Mouse (Mus musculus): ENCODE results near the gene Sept9.
"Not testable (repeated sequence)": the region's sequence is repeated elsewhere in the genome, so short reads cannot be mapped to it uniquely, and the experiment has no call there.

Sept9 gene

DNA sequence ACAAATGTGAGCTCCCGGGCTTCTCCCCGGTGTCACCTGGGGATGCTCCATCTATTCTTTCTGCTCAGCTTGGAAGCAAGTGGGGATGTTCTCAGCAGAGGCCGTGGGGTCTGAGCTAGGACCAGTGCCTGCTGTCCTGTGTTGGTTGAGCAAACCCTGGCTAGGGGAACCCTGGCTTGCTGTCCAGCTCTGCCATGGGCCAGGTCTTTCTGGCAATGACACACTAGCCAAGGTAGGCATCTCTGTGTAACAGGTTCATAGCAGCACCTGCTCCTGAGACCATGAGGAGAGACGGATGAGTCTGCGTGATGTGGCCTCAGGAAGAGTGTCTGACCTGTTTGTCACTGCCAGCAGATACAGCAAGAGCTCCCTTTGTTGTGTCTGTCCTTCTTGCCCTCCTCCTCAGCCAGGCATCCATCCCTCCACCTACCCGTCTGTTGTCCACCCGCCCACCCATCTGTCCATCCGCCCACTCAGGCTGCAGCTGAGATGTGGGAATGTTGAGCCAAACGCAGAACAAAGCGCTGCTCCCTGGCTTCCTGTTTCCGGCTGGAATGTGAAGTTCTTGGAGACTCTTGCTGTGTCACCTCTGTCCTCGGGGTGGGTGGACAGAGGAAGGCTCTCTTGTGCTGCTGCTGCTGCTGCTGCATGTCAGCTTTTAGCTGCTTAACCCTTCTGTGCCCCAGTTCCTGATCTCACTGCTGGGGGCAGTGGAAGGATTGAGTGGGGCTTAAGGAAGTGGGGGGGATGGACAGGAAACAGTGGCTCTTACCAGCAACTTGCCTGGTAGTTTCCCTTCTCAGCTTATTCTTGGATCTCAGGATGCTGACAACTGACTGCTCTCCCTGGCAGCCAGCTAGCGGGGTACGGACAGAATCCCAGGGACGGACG is 117.2 kb downstream of the Sept9 start:
- DNase-seq = peak; percentile 28

DNA sequence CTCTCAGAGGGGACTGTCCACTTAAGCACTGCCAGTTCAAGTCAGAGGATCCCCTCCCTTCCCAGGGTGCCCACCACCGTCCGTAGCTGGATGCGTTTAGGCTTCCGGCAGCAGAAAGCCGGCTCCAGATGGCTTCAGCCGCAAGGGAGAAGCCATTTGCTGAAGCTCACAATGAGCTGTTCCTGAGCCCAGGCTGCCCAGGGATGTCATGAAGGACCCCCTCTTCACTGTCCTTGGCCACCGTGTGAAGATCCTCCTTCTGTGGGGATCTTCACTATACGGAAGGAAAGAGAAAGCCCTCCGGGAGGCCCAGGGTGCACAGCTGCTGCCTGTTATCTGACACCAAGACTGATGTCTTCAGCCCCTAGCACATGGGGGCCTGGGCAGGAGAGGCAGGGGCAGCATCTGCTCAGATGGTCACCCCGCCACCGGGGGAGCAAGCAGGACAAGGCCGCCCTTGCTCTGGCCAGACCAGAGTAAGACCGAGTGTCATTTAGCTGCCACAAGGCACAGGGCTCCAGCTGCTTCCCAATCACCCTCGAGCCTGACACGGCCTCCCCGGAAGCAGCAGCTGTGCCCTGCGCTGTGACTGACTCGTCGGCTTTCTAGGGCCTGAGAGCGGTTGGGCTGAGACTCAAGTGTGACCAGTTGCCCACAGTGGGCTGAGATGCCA is 118.1 kb downstream of the Sept9 start:
- DNase-seq = no peak

DNA sequence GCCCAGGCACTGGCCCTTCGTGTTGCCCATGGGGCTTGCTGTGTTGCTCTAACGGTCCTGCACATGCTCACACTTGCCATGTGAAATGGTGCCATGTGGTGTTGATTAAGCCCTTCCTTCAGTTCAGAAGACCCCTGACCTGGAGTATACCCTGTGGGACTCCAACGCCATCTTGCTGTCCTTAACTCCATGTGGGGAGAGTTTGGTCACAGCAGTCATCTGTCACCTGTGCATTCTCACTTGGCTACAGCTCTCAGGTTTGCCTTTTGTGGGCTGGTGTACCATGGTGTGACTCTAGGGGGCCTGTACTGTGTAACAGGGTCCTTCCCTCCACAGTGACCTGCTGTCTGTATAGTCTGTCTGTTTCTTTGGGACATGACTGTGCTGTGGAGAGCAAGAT is 118.7 kb downstream of the Sept9 start:
- DNase-seq = no peak

DNA sequence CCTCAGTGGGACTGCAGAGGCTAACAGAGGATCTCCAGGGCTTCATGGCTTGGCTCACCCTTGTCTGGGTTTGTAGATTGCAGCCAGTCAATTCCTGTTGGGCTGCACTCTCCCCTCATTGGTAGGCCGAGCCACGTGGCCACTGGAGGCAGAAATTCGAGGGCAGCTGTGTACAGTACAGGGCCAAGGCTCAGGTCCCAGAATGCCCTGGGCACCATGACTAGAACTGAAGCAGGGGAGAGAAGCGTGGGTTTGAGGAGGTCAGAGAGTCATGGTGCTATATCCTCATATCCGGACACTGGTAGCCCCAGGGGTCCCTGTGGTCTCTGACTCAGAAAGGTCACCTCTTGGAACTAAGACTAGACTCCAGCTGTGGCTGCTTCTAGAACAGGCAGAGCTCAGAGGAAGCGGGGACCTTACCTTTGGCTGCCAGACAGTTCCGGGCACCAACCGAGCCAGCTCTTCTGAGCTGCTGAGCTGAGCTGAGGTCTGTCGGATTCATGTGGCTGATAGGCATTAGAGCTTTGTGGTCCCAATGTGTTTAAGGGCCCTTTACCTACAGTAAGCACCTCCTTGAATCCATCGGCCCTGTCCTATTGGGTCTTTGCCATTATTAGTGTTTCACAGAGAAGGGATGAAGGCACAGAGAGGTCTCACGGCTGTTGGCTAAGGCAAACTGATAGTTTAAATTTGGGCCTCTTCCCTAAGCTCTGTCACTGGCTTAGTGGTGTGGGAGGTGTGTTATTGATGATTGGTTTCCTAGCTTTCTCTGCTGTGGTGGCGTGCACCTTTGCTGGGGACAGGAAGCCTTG is 119.5 kb downstream of the Sept9 start:
- no peak for DNase-seq

DNA sequence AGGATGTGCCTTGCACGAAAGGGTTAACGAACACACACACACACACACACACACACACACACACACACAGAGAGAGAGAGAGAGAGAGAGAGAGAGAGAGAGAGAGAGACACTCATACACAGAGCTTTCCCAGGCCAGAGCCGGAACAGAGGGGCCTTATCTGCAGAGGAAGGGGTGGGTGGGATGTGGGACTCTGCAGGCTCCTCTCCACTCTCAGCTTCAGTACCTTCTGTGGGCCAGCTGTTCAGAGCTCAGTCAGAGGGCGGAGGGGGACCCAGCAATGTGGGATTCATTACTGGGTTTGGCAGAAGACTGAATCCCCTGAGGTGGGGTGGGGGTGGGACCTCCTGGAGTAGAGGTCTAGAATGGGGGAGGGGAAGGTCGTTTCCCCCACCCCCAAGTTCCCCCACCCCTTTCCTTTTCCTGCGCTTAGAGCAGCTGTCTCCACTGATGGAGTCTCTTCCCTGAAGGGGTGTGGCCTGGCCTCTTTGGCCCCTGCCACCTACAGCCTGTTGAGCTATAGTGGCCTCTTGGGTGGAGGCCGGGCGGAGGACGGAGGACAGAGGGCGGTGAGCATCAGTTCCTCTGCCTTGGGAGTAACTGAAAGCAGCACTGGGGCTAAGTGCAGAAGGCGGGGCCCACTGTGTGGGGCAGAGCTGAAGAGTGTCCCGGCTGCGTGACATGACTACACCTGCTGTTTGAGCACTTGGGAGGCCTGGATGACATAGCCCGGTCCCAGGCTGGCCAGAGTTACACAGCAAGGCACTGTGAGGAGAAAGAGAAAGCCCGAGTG is 120.3 kb downstream of the Sept9 start:
- no peak for DNase-seq

DNA sequence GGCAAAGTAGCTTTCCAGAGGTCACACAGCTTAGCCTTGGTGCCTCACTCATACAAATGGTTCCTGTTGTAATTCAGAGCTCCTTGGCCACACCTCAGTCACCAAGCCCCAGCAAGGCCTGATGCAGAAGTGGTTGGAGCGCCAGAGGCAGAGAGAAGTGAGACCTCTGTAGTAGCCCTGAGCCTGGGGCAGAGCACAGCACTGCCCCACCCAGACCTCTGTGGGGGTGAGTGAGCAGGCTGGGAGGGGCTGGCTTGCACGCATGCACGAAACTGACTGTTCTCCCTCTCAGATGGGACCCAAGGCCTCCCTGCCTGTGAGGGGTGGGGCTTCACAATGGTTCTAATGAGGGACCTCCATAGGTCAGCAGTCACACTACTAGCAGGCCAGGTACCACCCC is 121.0 kb downstream of the Sept9 start:
- no peak for DNase-seq

DNA sequence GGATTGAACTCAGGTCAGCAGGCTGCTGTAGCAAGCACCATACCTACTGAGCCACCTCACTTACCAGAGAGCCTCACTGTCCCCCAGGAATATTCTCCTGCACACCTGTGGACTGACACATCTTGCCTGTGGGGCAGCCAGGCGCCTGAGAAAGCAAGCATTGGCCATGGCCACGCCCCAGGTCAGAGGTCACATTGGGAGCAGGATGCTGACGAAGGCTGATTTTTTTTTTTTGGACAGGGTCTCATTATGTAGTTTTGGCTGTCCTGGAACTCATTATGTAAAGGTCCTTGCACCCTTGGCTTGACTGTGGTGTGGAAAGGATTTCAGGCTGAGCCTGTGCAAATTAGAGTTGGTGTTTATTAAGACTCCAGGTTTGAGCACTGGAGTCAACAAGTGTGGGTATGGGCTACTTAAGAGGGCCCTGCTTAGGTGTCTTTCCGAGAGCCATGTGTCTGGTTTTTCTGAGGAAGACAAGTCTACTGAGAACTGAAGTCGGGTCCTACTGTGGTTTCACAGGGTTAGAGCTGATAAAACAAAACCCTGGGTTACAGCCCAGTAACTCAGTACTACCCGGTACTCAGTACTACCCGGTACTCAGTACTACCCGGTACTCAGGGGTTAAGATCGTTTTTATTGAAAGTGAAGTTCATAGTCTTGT is 122.0 kb downstream of the Sept9 start:
- DNase-seq = no peak

DNA sequence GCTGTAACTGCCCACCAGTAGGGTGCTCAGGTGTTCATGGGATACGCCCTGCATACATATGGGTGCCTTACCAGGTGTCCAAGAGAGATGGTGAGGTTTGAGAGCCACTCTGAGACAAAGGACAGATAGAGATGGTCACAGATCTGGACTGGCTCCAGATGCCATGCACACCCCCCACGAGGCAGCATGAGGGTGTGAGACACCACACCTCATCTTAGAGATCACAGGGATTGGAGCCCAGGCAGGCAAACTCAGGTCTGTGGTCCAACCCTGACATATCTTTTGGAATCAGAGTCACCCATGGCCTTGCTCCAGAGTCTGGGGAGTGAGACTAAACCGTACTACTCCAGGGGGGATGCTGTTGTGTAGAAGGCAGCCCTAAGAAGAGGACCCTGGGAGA is 122.8 kb downstream of the Sept9 start:
- DNase-seq = no peak

DNA sequence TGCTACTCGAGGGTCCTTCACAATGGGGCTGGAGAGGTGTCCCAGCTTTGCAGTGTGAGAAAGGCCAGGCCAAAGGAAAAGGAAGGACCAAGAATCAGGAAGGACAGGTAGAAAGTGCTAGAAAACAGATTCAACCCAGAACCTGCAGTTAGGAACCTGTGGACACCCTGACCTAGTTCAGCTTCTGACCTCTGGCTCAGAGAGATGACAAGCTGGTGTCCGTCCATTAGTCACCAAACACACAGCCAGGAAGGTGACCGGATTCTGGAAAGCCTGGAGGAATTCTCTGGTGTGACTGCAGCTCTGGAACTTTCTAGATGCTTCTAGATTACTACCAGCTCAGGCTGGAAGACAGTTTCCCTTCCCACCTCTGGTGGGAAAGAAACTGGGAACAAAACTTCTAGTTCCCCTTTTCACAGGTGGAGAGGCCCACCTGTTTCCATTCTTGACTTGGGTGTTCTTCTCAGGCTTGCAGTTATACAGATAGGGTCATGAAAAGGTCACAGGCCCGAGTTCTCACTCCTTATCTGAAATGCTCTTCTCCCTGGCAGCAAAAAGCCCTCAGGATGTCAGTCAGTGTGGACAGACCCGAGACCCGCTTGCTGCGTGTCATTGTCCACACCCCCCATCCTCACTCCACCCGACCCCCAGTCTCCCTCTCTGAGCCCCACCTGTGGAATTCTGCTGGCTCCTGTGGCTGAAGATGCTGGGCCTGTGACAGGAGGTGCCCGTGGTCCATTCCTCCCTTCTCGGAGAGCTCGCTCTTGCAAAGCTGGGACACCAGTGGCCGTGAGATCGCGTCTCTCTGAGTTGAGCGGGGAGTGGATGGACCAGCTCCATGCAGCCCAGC is 123.5 kb downstream of the Sept9 start:
- no peak for DNase-seq

DNA sequence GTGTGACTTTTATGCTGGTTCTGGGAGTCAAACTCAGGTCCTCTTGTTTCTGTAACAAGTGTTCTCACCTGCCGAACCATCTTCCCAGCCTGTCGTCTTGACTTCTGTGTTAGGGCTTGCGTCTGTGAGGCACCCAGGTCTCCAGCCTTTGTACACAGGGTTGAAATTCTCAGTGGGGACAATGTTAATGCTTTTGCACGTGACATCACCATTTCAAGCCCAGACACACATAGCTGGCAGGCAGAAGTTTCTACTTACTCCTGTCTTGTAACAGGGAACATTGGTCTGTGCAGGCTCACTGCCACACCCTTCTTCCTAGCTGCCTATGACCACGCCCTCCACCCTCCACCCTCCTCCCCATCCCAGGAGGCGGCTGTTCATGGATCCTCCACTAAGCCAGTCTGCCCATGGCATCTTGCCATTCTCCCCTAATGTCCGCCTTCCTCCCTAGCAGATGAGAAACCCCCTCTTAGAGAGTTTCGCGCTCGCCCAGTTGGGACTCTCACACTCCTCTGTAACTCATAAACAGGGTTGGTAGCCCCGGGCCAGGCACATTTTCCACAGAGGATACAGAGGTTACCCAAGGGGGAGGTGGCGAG is 124.6 kb downstream of the Sept9 start:
- no peak for DNase-seq

DNA sequence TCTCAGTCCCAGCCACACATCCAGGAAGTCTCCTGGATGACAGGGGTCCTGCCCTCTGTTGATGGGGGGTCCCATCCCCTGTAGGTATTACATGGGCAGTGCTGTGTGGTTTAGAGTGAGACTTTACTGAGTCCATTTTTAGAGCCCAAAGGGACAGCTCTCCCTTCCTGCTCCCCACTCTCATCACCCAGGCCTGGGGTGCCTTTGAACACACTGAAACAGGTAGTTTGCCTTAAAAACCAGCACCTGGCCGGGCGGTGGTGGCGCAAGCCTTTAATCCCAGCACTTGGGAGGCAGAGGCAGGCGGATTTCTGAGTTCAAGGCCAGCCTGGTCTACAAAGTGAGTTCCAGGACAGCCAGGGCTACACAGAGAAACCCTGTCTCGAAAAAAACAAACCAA is 125.3 kb downstream of the Sept9 start:
- DNase-seq = not testable (repeated sequence)

DNA sequence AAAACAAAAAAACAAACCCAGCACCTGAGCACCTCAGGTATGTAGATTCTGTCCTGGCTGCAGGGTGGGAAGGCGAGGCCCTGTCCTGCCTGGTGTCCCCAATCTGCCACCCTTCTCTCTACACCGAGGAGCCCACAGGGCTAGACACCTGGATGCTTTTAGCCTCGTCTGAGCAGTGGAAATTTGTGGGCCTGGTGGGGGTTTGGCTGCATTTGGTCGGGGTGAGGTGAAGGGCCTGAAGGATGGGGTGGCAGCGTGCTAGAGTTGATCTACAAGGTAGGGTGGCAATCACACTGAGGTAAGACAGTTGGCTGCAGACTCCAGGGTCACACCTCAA is 125.6 kb downstream of the Sept9 start:
- DNase-seq = no peak

DNA sequence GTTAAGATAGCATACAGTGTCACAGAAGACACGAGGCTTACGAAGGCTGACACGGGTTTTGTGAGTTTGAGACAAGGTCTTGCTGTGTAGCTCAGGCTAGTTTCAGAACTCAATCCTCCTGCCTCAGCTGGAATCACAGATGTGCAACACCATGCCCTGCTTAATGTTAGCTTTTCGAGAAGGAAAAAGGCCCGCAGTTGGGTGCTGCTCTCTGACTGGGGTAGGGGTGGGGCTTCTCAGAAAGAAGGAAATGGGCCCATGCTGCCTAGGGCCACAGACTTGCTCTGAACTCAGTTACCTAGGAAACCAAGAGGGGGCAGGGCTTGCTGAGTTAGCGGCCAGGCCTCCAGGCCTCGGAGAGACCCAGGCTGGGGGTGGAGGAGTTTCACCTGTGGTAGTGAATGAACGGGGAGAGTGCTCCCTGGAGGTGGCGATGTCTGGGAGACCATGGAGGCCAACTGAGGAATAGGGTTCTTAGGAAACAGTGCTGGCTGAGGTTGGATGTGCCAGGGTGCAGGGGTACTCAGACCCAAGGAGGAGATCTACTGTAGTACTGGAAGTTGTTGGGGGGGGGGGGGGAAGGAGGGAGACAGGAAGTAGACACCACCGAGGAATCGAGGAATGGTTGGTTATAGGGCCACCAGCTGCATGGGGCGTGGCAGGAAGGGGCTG is 126.1 kb downstream of the Sept9 start:
- no peak for DNase-seq

DNA sequence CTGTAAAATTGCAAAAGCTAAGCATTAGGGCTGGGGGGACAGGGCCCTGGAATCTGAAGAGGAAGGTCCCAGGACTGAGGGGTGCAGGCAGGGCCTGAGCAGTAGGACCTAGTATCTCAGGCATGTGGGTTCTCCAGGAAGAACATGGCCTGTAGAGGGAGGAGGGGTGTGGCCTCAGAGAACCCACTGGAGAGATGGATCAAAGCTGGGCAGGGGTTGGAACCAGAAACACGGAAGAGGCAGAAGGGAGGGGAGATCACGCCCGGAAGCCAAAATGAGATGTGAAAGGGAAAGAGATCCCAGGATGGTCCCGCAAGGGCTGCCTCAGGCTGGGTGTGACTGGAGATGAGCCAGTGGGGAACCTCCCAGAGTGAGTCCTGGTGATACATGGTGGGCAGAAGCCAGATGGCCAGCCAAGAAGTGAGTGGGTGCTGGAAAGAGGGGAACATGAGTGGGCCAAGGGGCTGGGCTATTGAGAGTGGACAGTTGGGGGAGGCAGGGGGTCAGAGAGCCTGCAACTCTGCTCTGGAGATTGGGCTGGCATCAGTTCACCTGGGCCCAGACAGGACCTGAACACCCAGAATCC is 126.8 kb downstream of the Sept9 start:
- DNase-seq = no peak

DNA sequence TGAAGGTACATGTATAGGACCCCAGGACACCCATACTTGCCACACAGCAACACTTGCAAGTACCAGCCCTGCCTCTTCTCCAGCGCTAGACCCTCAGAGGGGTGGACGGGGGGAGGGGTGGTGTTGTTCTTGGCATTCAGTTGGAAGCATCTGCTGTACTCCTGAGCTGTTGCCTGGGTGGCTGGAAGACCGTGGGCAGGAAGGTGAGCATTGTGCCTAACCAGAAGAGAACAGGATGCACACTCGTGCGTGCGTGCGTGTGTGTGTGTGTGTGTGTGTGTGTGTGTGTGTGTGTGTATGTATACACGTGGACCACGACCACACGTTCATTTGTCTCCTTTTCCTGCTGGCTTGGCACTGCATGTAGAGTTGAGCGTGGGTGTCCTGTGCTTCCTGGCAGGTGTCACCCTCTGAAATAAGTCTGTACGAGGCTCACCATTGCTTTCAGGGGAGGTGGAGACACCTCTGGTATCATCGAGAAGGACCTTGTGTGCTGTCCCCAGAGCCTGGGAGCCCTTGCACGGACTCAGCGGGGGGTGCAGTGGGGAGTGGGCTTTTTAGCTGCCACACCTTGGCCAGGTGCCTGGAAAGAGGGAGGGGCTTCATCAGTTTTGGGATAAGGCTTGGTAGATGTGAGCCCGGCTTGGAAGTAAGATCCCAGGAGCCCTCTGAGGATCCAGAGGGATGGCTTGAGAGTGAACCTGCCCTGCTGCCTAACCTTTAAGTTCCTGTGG is 127.6 kb downstream of the Sept9 start:
- DNase-seq = no peak

DNA sequence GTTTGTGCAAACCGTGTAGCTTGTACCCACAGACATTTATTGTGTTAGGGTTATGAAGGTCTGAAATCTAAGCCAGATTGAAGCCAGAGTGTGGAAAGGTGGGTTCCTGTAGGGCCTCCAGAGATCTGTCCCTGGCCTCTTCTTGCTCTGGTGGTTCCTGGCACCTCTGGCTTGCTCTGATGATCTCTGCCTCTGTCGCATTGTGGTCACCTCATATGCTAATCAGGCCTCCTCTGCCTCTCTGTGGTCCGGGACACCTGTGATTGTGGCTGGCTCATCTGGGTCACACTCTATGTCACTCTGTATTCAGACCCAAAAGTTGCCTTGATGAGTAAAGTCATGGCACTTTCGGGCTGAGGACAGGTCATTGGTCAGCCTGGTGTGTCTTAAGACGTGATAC is 128.2 kb downstream of the Sept9 start:
- DNase-seq = no peak

DNA sequence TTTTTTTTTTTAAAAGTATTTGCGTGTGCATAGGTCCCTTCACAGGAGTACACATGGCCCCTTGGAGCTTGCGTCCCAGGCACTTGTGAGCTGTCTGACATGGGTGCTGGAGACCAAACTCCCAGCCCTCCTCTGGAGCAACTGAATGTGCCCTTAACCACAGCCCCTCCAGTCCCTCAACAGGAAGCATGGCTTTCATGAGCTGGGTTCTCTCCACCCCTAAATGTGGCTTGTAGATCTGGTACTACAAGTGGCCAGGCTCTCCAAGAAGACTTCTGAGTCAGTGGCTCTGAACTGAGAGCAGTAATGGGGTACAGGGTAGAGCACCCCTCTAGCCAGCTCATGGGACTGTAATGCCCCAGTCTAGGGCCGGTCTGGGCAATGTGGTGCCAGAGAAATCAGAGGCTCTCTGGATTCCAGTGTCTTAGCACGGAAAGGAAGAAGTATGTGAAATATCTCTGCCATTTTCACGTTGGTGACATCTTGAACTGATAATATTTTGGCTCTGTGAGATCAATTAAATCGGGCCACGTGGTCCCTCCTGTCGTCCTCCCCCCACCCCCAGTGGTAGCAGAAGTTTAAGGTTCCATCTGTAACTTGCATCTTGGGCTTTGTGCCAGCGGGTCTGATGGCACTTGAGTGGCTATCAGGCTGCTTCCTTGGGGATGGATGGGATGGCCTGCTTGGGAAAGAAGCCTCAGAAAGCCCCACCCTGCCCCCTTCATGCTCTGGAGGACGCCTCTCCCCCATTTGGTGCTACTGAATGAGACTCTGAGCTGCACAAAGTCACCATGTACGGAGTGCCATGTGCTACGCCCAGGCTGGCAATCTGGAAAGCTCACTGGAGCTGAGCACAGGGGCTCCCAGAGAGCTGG is 130.9 kb downstream of the Sept9 start:
- no peak for DNase-seq

DNA sequence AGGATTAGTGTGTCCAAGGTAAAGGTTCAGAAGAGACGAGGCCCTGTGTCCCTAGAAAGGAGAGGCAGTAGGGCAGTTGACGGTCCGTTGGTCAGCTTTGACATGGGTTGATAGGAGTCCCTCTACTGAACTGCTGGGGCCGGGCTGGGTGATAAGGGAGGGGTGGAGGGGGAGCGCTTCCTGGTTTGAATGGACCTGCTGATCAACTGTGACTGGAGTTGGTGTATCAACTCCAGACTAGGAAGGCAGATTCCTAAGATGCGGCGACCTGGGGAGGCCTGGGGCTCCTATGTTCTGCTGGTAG is 131.4 kb downstream of the Sept9 start:
- no peak for DNase-seq

All from cerebellum, adult 8-10 months (tissue).